Mouse (Mus musculus) olfactory bulb, adult 2 months (tissue): ENCODE measurements around the gene Pdzd2.

ENCODE experiments used
- CTCF ChIP-seq: fragments of 200-500 bp; IDR thresholded peaks from 2 replicates; pipeline ENCODE4 v1.5.1; 2012; ENCODE audit warnings: low read depth, mild to moderate bottlenecking, low read length, moderate library complexity; ENCODE audit not compliant: insufficient read depth
- POLR2A ChIP-seq: fragments of 200-500 bp; IDR thresholded peaks from 2 replicates; pipeline ENCODE4 v1.6.1; 2012; ENCODE audit warnings: mild to moderate bottlenecking, low read depth, low read length, moderate library complexity; ENCODE audit not compliant: insufficient read depth

DNA sequence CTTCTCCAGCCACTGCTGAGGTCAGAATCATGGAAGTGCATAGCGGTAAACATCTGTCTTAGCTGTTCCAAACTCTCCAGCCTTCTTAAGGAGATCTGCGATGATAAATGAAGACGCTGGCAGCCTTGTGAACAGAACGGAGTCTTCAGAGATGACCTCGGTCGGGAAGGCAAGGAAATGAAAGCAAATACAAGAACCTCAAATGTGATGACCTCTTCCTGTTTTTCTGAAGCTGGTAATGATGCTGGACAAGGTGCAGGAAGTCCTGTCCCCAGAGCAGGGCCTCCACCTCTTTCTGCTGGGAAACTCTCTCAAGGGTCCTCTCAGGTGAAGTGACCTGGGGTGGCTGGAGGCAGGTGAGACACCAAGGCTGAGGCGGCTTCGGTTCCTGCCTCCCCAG lies 174.4 kb downstream of the Pdzd2 start:
- no peak for TF ChIP-seq CTCF
- TF ChIP-seq POLR2A: no peak
